Mouse (Mus musculus) hindbrain, postnatal 0 days (tissue): ENCODE results near the gene Mb21d2. TPM values are rescaled to one million over a fixed set of nuclear protein-coding genes. Genes with fewer than 3 reads are reported as not detected.

Source experiments
- ATAC-seq: fragments of 200-750 bp; cut with Nextera tagmentation; 2 replicates; pipeline ENCODE4 v1.8.0; 2017; ENCODE audit warnings: mild to moderate bottlenecking, moderate TSS enrichment, moderate library complexity
- DNase-seq: peaks from one replicate; pipeline ENCODE4 v3.0.0-alpha.2; 2015; ENCODE audit warnings: low spot score
- H3K27ac ChIP-seq: fragments of 300-500 bp; sonication (generic); 2 replicates; pipeline ENCODE4 v1.5.1; 2014; ENCODE audit warnings: mild to moderate bottlenecking
- H3K27me3 ChIP-seq: fragments of 300-500 bp; sonication (generic); 2 replicates; pipeline ENCODE4 v1.6.1; 2014; ENCODE audit warnings: low read length, mixed read lengths; ENCODE audit not compliant: insufficient read depth
- H3K36me3 ChIP-seq: fragments of 300-500 bp; sonication (generic); 2 replicates; pipeline ENCODE4 v1.6.1; 2014; ENCODE audit warnings: low read length, mixed read lengths; ENCODE audit not compliant: insufficient read depth
- H3K4me1 ChIP-seq: fragments of 300-500 bp; sonication (generic); 2 replicates; pipeline ENCODE4 v1.6.1; 2014; ENCODE audit warnings: antibody characterized with exemption, low read length, mixed read lengths; ENCODE audit not compliant: insufficient read depth
- H3K4me2 ChIP-seq: fragments of 300-500 bp; sonication (generic); 2 replicates; pipeline ENCODE4 v1.6.1; 2014; ENCODE audit warnings: low read depth, mild to moderate bottlenecking, low read length, moderate library complexity, mixed read lengths
- H3K4me3 ChIP-seq: fragments of 300-500 bp; sonication (generic); 2 replicates; pipeline ENCODE4 v1.5.1; 2014; ENCODE audit warnings: low read length
- H3K9ac ChIP-seq: fragments of 300-500 bp; sonication (generic); replicated peaks from 2 replicates; pipeline ENCODE4 v1.6.1; 2014; ENCODE audit warnings: mild to moderate bottlenecking, low read length, moderate library complexity, mixed read lengths
- H3K9me3 ChIP-seq: fragments of 300-500 bp; sonication (generic); 2 replicates; pipeline ENCODE4 v1.6.1; 2016; ENCODE audit warnings: low read length, mixed read lengths
- CTCF ChIP-seq: IDR thresholded peaks from 2 replicates; pipeline ENCODE4 v1.5.1; 2016; ENCODE audit warnings: antibody characterized with exemption, control low read depth, low read depth
- WGBS: fragments of 180-500 bp; shearing (Covaris S2); extraction: QIAGEN DNeasy Blood & Tissue Kit; methylation state at CpG from one replicate; pipeline ENCODE4 v1.1.7; 2014; 5-methylcytosine and 5-hydroxymethylcytosine counted together
- polyA plus RNA-seq: library from polyadenylated mRNA; unstranded; fragments of >200 nt; fragmentation: Nextera tagmentation; extraction: Ambion mirVana; gene quantifications from 2 replicates; pipeline ENCODE4 v1.2.1, GENCODE M21; 2015
- total RNA-seq: library from RNA; depleted of rRNA; stranded (reverse); fragments of >200 nt; gene quantifications from 2 replicates; pipeline ENCODE4 v1.2.3, GENCODE M21; 2014

Mb21d2 gene
- total and polyA plus RNA-seq, 2 experiments from 2014 or later: 19.9 to 69.5 TPM

DNA sequence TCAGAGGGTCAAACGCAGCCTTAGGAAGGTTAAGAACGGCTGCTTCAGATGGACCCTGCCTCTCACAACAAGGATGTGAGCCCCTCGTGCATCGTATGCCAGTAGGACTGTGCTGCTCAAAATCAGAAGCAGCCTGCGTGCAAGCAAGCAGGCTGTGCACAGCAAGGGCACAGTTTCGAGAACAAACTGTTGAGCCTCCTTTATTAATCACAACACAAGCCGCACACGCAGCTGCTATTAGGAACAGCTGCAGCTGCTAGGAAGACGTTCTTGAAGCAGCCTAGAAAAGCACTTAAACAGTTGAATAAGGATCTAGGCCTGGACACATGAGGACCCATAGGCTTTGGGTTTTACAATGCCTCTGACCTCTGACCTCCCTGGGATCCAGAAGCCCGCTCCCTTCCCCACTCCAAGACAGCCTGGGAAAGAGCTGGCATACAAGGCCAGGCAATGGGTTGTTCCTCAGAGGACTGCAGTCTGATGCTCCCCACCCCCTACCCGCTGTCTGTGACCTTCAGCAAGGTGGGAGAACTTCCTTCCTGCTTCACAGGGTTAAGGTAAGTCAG is 10.1 kb downstream of the Mb21d2 start:
- Histone ChIP-seq H3K4me3 (no peak overlapping the region), H3K36me3 (no peaks in the 10 kb centered on the region), H3K4me1 (no peaks in the 10 kb centered on the region; the same call in 1 of the 2 replicates), H3K27ac (no peak overlapping the region), H3K9me3 (no peaks in the 10 kb centered on the region), H3K9ac (no peak overlapping the region), H3K27me3 (no peaks in the 10 kb centered on the region), H3K4me2 (no peak overlapping the region)
- 0 out of 2 replicates have a peak, but pooled peaks have one; percentile 42 for ATAC-seq
- TF ChIP-seq CTCF: no peak
- DNase-seq: peak; percentile 39
- 55% methylated on average over 11 of the region's 11 CpGs for WGBS

DNA sequence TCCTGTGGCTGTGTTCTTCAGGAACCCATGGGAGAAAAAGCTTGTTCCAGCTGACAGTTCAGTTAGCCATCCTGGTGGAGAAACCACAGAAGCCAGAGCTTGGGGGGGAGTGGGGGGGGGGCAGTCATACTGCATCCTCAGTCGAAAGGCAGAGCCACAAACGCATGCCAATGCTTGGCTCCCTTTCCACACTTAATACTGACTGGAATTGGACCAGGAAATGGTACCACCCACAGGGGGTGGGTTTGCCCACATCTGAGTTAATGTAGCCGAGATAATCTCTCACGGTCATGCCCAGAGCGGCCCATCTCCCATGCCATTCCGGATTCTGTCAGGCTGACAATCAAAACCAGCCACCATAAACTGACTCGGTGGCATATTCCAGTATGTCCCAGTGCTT is 14.1 kb downstream of the Mb21d2 start:
- TF ChIP-seq CTCF: no peak
- DNase-seq: peak; percentile 59
- Histone ChIP-seq H3K36me3 (no peaks in the 10 kb centered on the region), H3K27ac (no peak overlapping the region), H3K4me2 (no peak overlapping the region), H3K27me3 (no peaks in the 10 kb centered on the region), H3K4me1 (peaks cover 4% of the 10 kb centered on the region; the same call in 1 of the 2 replicates), H3K4me3 (no peak overlapping the region), H3K9ac (no peak overlapping the region), H3K9me3 (no peaks in the 10 kb centered on the region)
- ATAC-seq: peak; percentile 76
- 49% methylated on average over 7 of the region's 7 CpGs for WGBS

DNA sequence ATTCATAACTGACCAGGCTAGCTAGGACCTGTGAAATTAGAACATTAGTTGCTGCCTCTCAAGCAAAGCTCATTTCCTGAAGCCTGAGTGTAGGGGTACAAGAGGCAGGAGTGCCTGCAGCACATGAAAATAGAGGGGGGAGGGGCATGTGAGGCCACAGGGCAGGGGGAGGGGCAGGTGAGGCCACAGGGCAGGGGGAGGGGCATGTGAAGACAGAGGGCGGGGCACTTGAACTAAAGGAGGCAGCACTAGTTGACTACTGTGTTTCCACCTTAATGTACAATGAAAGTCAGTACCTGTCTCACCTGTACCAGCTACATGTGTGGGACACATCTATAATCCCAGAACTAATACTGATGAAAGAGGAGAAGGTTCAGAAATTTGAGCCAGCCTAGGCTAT is 14.8 kb downstream of the Mb21d2 start:
- TF ChIP-seq CTCF: no peak
- Histone ChIP-seq H3K9me3 (no peaks in the 10 kb centered on the region), H3K4me3 (no peak overlapping the region), H3K4me2 (no peak overlapping the region), H3K4me1 (peaks cover 4% of the 10 kb centered on the region; the same call in 1 of the 2 replicates), H3K36me3 (no peaks in the 10 kb centered on the region), H3K9ac (no peak overlapping the region), H3K27ac (no peak overlapping the region), H3K27me3 (no peaks in the 10 kb centered on the region)
- 80% methylated on average over 1 of the region's 1 CpGs for WGBS
- no peak for ATAC-seq
- no peak for DNase-seq

DNA sequence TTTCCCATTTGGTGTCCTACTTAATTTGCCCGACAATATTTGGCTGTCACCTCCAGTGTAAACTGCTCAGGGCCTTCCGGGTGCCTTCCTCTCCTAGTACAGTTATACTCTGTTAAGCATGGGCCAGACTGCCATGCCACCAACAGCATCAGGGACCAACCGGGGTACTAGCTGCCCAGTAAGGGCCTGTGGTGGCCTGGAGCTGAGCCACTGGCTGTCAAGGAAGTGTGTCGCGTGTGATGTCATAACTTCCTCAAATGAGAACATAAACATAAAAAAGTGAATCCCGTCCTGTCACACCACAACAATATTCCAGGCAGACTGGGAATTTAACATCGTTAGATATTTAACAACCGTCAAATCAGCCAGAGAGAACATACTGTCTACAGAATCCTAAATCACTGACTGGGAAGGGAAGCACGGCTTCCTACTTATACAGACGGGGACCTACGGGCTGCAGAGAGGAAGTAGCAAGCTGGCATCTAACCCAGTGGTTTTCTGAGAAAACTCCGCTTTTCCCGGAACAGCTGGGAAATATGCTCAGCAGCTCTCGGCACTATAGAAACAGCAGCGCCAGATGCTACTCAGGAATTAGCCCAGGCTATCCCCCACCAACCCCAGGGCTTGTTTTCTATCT is 17.9 kb downstream of the Mb21d2 start:
- DNase-seq (no peak), ATAC-seq (no peak)
- Histone ChIP-seq H3K27me3 (no peaks in the 10 kb centered on the region), H3K9me3 (no peaks in the 10 kb centered on the region), H3K27ac (no peak overlapping the region), H3K9ac (no peak overlapping the region), H3K36me3 (no peaks in the 10 kb centered on the region), H3K4me3 (no peak overlapping the region), H3K4me2 (no peak overlapping the region), H3K4me1 (peaks cover 6% of the 10 kb centered on the region; the same call in 1 of the 2 replicates)
- TF ChIP-seq CTCF: no peak
- WGBS: 77% methylated on average over 15 of the region's 15 CpGs

DNA sequence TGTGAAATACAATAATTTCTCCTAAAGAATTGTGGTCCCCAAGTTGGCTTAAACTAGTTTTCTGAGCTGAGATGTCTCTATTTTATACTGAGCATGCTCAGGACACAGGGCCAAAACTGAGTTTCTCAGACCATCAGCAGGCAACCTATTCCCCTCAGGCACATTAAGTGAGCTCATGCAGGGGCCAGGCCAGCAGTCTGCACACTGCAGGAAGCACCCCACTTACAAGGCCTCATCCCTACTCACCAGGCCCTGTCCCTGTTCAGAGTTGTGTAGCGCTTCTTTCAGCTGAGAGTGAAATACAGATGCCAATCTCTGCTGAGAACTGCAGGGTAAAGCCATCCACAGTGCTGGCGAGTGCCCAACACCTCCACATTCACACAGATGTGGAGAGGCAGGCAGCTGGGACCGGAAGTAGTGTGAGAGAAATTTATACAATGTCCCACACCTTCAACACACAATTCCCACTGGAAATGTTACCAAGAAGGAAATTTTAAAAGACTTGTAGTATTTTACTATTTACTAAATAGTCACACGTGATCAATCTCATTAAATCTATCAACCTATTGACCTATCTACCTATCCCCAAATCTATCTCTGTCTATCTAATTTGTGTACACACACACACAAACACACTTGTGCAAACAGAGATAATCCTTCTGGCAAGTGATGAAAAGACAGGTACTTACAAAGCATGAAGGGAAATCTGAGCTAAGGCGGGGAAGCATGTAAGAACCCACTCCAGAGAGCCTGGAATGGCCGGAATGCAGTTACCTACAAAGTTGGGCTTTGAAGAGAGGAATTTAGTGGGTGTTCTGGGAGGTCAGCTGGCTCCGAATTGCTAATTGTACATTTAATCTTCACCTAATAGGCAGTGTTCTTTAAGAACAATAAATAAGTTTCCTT is 22.9 kb downstream of the Mb21d2 start:
- DNase-seq (no peak), ATAC-seq (no peak)
- H3K4me3 ChIP-seq: no peak overlapping the region
- H3K27ac ChIP-seq: no peak overlapping the region
- no peak for TF ChIP-seq CTCF
- WGBS: 82% methylated on average over 7 of the region's 7 CpGs
- no peaks in the 10 kb centered on the region for H3K36me3 ChIP-seq
- H3K4me2 ChIP-seq: no peak overlapping the region
- no peaks in the 10 kb centered on the region for H3K27me3 ChIP-seq
- H3K4me1 ChIP-seq: peaks cover 6% of the 10 kb centered on the region; the same call in 1 of the 2 replicates
- no peak overlapping the region for H3K9ac ChIP-seq
- no peaks in the 10 kb centered on the region for H3K9me3 ChIP-seq

DNA sequence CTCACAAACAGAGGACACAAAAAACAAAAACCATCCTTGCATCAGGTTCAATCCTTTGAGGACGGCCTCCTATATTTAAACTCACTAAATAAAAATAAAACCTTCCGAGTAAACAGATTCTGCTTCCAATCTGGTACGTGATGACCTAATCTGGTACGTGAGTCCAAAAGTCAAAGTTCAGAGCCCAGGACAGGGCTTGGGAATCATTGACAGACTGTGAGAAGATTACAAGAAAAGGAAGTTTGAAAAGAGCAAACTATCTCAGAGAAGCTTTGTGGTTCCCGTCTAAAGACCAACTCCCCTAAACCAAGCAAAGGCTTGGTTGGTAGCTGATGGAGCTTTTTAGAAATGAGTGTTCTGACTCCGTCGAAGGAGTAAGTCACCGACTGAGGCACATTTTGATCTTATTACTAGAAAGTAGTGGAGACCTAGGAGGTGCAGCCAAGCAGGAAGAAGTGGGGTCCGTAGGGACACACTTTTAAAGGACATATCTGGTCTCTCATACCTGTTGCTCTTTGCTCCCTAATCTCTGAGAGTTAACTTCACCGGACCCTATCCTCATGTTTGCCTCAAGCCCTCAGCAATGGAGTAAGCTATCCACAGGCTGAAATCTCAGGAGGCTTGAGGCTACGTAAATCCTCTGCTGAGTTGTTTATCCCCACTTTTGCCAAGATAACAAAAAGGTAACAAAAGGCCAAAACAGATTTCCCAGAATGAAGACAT is 23.7 kb downstream of the Mb21d2 start:
- H3K4me2 ChIP-seq: no peak overlapping the region
- no peak overlapping the region for H3K4me3 ChIP-seq
- ATAC-seq (no peak), DNase-seq (no peak)
- no peaks in the 10 kb centered on the region for H3K36me3 ChIP-seq
- 90% methylated on average over 11 of the region's 11 CpGs for WGBS
- peaks cover 2% of the 10 kb centered on the region; the same call in 1 of the 2 replicates for H3K4me1 ChIP-seq
- H3K27ac ChIP-seq: no peak overlapping the region
- no peaks in the 10 kb centered on the region for H3K9me3 ChIP-seq
- no peak for TF ChIP-seq CTCF
- H3K9ac ChIP-seq: no peak overlapping the region
- no peaks in the 10 kb centered on the region for H3K27me3 ChIP-seq
